In the genomic region with DNA sequence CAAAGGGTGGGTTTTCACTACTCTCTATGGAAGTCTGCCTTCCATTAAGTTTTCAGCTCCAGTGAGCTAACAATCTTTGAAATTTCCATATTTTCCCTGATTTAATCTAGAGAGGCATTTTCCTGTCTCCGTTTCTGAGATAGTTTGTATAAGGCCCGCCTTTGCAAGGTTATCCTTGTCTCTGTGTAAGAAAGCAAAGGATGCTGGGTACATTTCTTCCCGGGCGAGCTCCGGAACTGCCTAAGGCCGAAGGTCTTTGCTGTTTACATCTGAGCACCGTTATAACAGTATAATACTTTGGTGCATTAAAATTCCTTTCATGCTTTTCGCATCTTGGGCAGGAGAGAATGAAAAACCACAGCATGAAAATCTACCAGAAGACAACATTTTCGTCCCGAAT, we compare ENCODE assay signal across 28 mouse cellular contexts. TPM values are rescaled to one million over a fixed set of nuclear protein-coding genes. Genes with fewer than 3 reads are reported as not detected.
DNase-seq lines count a peak whose midpoint lies in the region; ATAC-seq and TF ChIP-seq lines count a peak whose summit lies in the region.
"Had no signal": no experiment of that assay in that cellular context is flagged by ENCODE, and none has a peak within 500 bp of the region (broad histone marks: within the 10 kb centered on the region; RNA-seq: fewer than 3 reads in every experiment).

No protein-coding gene starts in this region.

- TF ChIP-seq CTCF in stomach, postnatal 0 days (IDR thresholded peaks at IDR 0.05; ENCODE audit: low read depth) = no peak
- no peak for TF ChIP-seq CTCF in E14TG2a.4 (conservative IDR thresholded peaks at IDR 0.05; ENCODE audit: low read length)

- no peak for ATAC-seq in stomach, embryonic 16.5 days (ENCODE audit: insufficient read depth, low FRiP score)
- ATAC-seq in stomach, postnatal 0 days (ENCODE audit: low FRiP score, low TSS enrichment) = no peak
- ATAC-seq in kidney, embryonic 15.5 days (replicated peaks; ENCODE audit: low FRiP score) = no peak
- ATAC-seq: forebrain, embryonic 16.5 days; intestine, postnatal 0 days had no signal

- WGBS in stomach, embryonic 16.5 days = 39% methylated on average over 10 of the region's 10 CpGs
- WGBS in stomach, postnatal 0 days = 47% methylated on average over 10 of the region's 10 CpGs
- WGBS in kidney, embryonic 15.5 days = 76% methylated on average over 10 of the region's 10 CpGs

- H3K9ac ChIP-seq in stomach, embryonic 16.5 days (ENCODE audit: low read length) = no peak overlapping the region
- no peak overlapping the region for H3K9ac ChIP-seq in stomach, postnatal 0 days (ENCODE audit: low read length)
- no peak overlapping the region for H3K9ac ChIP-seq in kidney, embryonic 15.5 days
- H3K9ac ChIP-seq: embryonic facial prominence, embryonic 12.5 days; forebrain, embryonic 13.5 days; heart, embryonic 13.5 days; hindbrain, embryonic 15.5 days had no signal

- peak overlapping the region; percentile 13; the same call in 1 of the 2 replicates for H3K4me2 ChIP-seq in stomach, embryonic 16.5 days (ENCODE audit: low read depth, low read length)
- H3K4me2 ChIP-seq in stomach, postnatal 0 days (replicated peaks; ENCODE audit: low read depth) = no peak overlapping the region
- H3K4me2 ChIP-seq in kidney, embryonic 15.5 days = no peak overlapping the region
- H3K4me2 ChIP-seq: embryonic facial prominence, embryonic 12.5 days; forebrain, embryonic 13.5 days; heart, embryonic 13.5 days; hindbrain, embryonic 15.5 days had no signal

- H3K36me3 ChIP-seq in stomach, embryonic 16.5 days (ENCODE audit: control insufficient read depth, insufficient read depth, low read length) = no peaks in the 10 kb centered on the region
- no peaks in the 10 kb centered on the region for H3K36me3 ChIP-seq in stomach, postnatal 0 days (ENCODE audit: control insufficient read depth, insufficient read depth, low read length)
- H3K36me3 ChIP-seq in E14TG2a.4 (ENCODE audit: insufficient read depth, low read length) = no peaks in the 10 kb centered on the region
- H3K36me3 ChIP-seq in kidney, embryonic 15.5 days = no peaks in the 10 kb centered on the region
- H3K36me3 ChIP-seq: embryonic facial prominence, embryonic 12.5 days; forebrain, embryonic 10.5 days; G1E; heart, embryonic 10.5 days; heart, embryonic 13.5 days; hindbrain, embryonic 15.5 days had no signal

- no peak overlapping the region for H3K4me3 ChIP-seq in stomach, embryonic 16.5 days (replicated peaks; ENCODE audit: low read length)
- H3K4me3 ChIP-seq in stomach, postnatal 0 days (ENCODE audit: low read depth, low read length) = no peak overlapping the region
- H3K4me3 ChIP-seq in E14TG2a.4 (replicated peaks; ENCODE audit: low read length) = peak overlapping the region; percentile 39; the same call in 1 of the 2 replicates
- H3K4me3 ChIP-seq in kidney, embryonic 15.5 days (replicated peaks) = no peak overlapping the region
- H3K4me3 ChIP-seq: embryonic facial prominence, embryonic 12.5 days; forebrain, embryonic 10.5 days; forebrain, embryonic 13.5 days; gastrocnemius, adult 2 months; heart, embryonic 10.5 days; heart, embryonic 13.5 days; hindbrain, embryonic 15.5 days had no signal

- H3K27ac ChIP-seq in stomach, embryonic 16.5 days (ENCODE audit: low read length) = no peak overlapping the region
- no peak overlapping the region for H3K27ac ChIP-seq in stomach, postnatal 0 days (replicated peaks)
- no peak overlapping the region for H3K27ac ChIP-seq in kidney, embryonic 15.5 days
- H3K27ac ChIP-seq: embryonic facial prominence, embryonic 12.5 days; forebrain, embryonic 10.5 days; forebrain, embryonic 13.5 days; gastrocnemius, adult 2 months; heart, embryonic 10.5 days; heart, embryonic 13.5 days; hindbrain, embryonic 15.5 days had no signal

- H3K27me3 ChIP-seq in stomach, embryonic 16.5 days (ENCODE audit: control insufficient read depth, insufficient read depth, low read length) = no peaks in the 10 kb centered on the region
- H3K27me3 ChIP-seq in stomach, postnatal 0 days (ENCODE audit: control insufficient read depth, insufficient read depth, low read length) = no peaks in the 10 kb centered on the region
- no peaks in the 10 kb centered on the region for H3K27me3 ChIP-seq in E14TG2a.4 (ENCODE audit: insufficient read depth, low read length)
- 0 out of 2 replicates have a peak, but pooled peaks cover 1% of the 10 kb centered on the region for H3K27me3 ChIP-seq in kidney, embryonic 15.5 days
- H3K27me3 ChIP-seq: embryonic facial prominence, embryonic 12.5 days; forebrain, embryonic 13.5 days; hindbrain, embryonic 15.5 days had no signal

- TF ChIP-seq EP300 in stomach, postnatal 0 days (optimal IDR thresholded peaks at IDR 0.05) = no peak

- H3K4me1 ChIP-seq in stomach, embryonic 16.5 days (ENCODE audit: control insufficient read depth, insufficient read depth, low read length) = no peaks in the 10 kb centered on the region
- H3K4me1 ChIP-seq in stomach, postnatal 0 days (replicated peaks; ENCODE audit: control insufficient read depth, insufficient read depth) = no peaks in the 10 kb centered on the region
- peaks cover 36% of the 10 kb centered on the region for H3K4me1 ChIP-seq in E14TG2a.4 (replicated peaks; ENCODE audit: low read depth, low read length)
- no peaks in the 10 kb centered on the region for H3K4me1 ChIP-seq in kidney, embryonic 15.5 days
- H3K4me1 ChIP-seq: embryonic facial prominence, embryonic 12.5 days; forebrain, embryonic 13.5 days; hindbrain, embryonic 15.5 days had no signal

- no peaks in the 10 kb centered on the region for H3K9me3 ChIP-seq in stomach, embryonic 16.5 days (replicated peaks; ENCODE audit: control insufficient read depth, low read length)
- no peaks in the 10 kb centered on the region for H3K9me3 ChIP-seq in stomach, postnatal 0 days (ENCODE audit: control insufficient read depth, low read length)
- H3K9me3 ChIP-seq in E14TG2a.4 (ENCODE audit: low read length) = no peaks in the 10 kb centered on the region
- no peaks in the 10 kb centered on the region for H3K9me3 ChIP-seq in kidney, embryonic 15.5 days (replicated peaks)
- H3K9me3 ChIP-seq: embryonic facial prominence, embryonic 12.5 days; forebrain, embryonic 10.5 days; forebrain, embryonic 13.5 days; G1E; heart, embryonic 10.5 days; heart, embryonic 13.5 days; hindbrain, embryonic 15.5 days had no signal

- no peak for DNase-seq in stomach, postnatal 0 days (ENCODE audit: low spot score)
- DNase-seq in R1 (ENCODE audit: low read depth, low spot score) = peak; percentile 56
- DNase-seq in yolk sac, embryonic 10.5 days (ENCODE audit: low spot score) = peak; percentile 33
- DNase-seq in heart, adult 11 months = no peak
- DNase-seq: adrenal gland, postnatal 10 days; adrenal gland, postnatal 36 days; B cell, adult 2 months; cerebellum, adult 18-20 months; cerebellum, adult 9-10 months; cerebellum, postnatal 14 days; gastrocnemius, adult 2 months; gastrocnemius, postnatal 14 days; heart, adult 18-20 months; heart, postnatal 14 days; heart, postnatal 4 days had no signal

RNA-seq across cellular contexts. Expression of a gene that starts 9.4 kb away (rescaled TPM):
- polyA plus RNA-seq in stomach, embryonic 16.5 days (2015; fragmentation: Nextera tagmentation; extraction: Ambion mirVana) = 0.25 and 0.35 TPM in 2 replicates
- 0.16 and 0.45 TPM in 2 replicates for polyA plus RNA-seq in stomach, postnatal 0 days (2015; fragmentation: Nextera tagmentation; extraction: Ambion mirVana)
- 0.31 and 0.42 TPM in 2 replicates for polyA plus RNA-seq in kidney, embryonic 15.5 days (2015; fragmentation: Nextera tagmentation; extraction: Ambion mirVana)
- polyA plus RNA-seq: G1E had no signal

RNA-seq across cellular contexts. Expression of a gene that starts 10.0 kb away (rescaled TPM):
- polyA plus RNA-seq in stomach, embryonic 16.5 days (2015; fragmentation: Nextera tagmentation; extraction: Ambion mirVana) = 1.3 and 1.7 TPM in 2 replicates
- 0.28 and 0.45 TPM in 2 replicates for polyA plus RNA-seq in stomach, postnatal 0 days (2015; fragmentation: Nextera tagmentation; extraction: Ambion mirVana)
- 0.62 and 1.1 TPM in 2 replicates for polyA plus RNA-seq in kidney, embryonic 15.5 days (2015; fragmentation: Nextera tagmentation; extraction: Ambion mirVana)
- polyA plus RNA-seq: forebrain, embryonic 13.5 days; G1E; hindbrain, embryonic 11.5 days; intestine, postnatal 0 days had no signal

RNA-seq across cellular contexts. Expression of a gene that starts 39.7 kb away (rescaled TPM):
- 83.3 and 93.2 TPM in 2 replicates for polyA plus RNA-seq in stomach, embryonic 16.5 days (2015; fragmentation: Nextera tagmentation; extraction: Ambion mirVana)
- polyA plus RNA-seq in stomach, postnatal 0 days (2015; fragmentation: Nextera tagmentation; extraction: Ambion mirVana) = 67.4 and 74.5 TPM in 2 replicates
- 139 TPM in 2 replicates for polyA plus RNA-seq in kidney, embryonic 15.5 days (2015; fragmentation: Nextera tagmentation; extraction: Ambion mirVana)

Comparison
In these comparisons a context has a peak if more than half of its experiments do, and no peak if none do; other contexts are left out.
1. DNase-seq: peak in R1 (single experiment) and yolk sac, embryonic 10.5 days (single experiment); none in stomach, postnatal 0 days (single experiment) and heart, adult 11 months (single experiment).